Mouse (Mus musculus): Measurements from ENCODE around the gene Defa30.
"Not testable (repeated sequence)": the region's sequence is repeated elsewhere in the genome, so short reads cannot be mapped to it uniquely, and the experiment has no call there.

Defa30 gene

DNA sequence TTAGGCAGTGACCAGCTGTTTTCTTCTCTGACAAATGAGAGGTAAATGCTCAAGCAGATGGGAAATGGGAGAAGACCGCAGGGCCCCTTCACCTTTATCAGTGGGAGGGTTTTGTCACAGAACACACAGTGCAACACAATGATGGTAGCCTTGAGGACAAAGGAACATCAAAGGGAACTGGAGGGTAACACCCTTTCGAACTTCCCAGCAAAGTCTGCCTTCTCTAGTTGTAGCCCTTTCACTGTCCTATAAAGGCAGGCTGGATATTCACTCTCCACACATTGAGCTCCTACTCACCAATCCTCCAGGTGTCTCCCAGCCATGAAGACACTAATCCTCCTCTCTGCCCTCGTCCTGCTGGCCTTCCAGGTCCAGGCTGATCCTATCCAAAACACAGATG is at the start of gene Defa30:
TSS of gene Defa30 (plus strand) at position 301 of the 400 bp plus-strand sequence.
- DNase-seq = not testable (repeated sequence)

- DNase-seq = peak; percentile 0
These were observed 41.3 kb upstream of the Defa30 start for GRCm38 (mm10) chr8:21093106-21093505.

- not testable (repeated sequence) for DNase-seq
These were observed 38.5 kb upstream of the Defa30 start, which contains the start of gene Gm14851 for GRCm38 (mm10) chr8:21095950-21096349. Gm14851 (minus strand) TSS chr8:21096050.

GRCm38 (mm10) chr8:21161977-21162376 is 27.5 kb downstream of the Defa30 start, which contains the start of gene Defa22:
Defa22 (plus strand) TSS chr8:21162277.
- DNase-seq = not testable (repeated sequence)

Data from embryo, embryonic 11 days (tissue).